In the genomic region with DNA sequence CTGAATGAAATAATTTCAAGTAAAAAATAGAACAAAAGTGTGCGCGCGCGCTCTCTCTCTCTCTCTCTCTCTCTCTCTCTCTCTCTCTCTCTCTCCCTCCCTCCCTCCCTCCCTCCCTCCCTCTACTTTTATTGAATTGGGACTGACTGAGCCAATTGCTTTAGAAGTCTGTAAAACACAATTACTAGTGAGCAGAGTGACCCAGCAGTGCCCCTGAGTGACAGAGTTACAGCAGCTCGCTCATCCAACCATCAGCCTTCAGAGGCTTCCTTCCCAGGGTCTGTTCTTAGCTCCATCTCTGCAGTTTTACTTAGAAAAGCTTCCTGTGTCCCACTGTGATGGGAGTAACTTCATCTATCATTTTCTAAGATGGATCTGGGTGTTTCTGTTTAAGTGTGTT, we compare ENCODE assay signal across 30 mouse cellular contexts.
"Had no signal": no experiment of that assay in that cellular context is flagged by ENCODE, and none has a peak within 500 bp of the region (broad histone marks: within the 10 kb centered on the region; RNA-seq: fewer than 3 reads in every experiment).

No protein-coding gene starts in this region.

- DNase-seq: left cerebral cortex, postnatal 4 days; liver; liver, embryonic 13.5 days; liver, postnatal 0 days; lung, adult 18-20 months; lung, adult 2 months; lung, embryonic 14.5 days; lung, postnatal 10 days; lung, postnatal 14 days; lung, postnatal 36 days; lung, postnatal 4 days had no signal

- H3K36me3 ChIP-seq: limb, embryonic 10.5 days; limb, embryonic 12.5 days; limb, embryonic 13.5 days; limb, embryonic 15.5 days; liver, embryonic 12.5 days; liver, embryonic 13.5 days; liver, embryonic 15.5 days; lung, embryonic 15.5 days; midbrain, embryonic 10.5 days; midbrain, embryonic 12.5 days; midbrain, embryonic 13.5 days; midbrain, embryonic 15.5 days had no signal

- H3K4me1 ChIP-seq: liver, embryonic 12.5 days; liver, embryonic 13.5 days; liver, embryonic 15.5 days; megakaryocyte, embryonic 14.5 days had no signal

- ATAC-seq: liver, embryonic 12.5 days; liver, postnatal 0 days; lung, postnatal 0 days; midbrain, embryonic 13.5 days; midbrain, embryonic 15.5 days; midbrain, embryonic 16.5 days had no signal

- H3K4me3 ChIP-seq: left cerebral cortex, adult 2 months; limb, embryonic 10.5 days; limb, embryonic 12.5 days; limb, embryonic 13.5 days; limb, embryonic 15.5 days; liver, embryonic 12.5 days; liver, embryonic 13.5 days; liver, embryonic 15.5 days; lung, embryonic 15.5 days; megakaryocyte, embryonic 14.5 days; midbrain, embryonic 10.5 days; midbrain, embryonic 12.5 days; midbrain, embryonic 13.5 days; midbrain, embryonic 15.5 days; myocyte had no signal

- H3K27ac ChIP-seq: left cerebral cortex, adult 2 months; limb, embryonic 10.5 days; limb, embryonic 12.5 days; limb, embryonic 13.5 days; limb, embryonic 15.5 days; liver, embryonic 12.5 days; liver, embryonic 13.5 days; liver, embryonic 14.5 days; liver, embryonic 15.5 days; lung, embryonic 15.5 days; macrophage; midbrain, embryonic 10.5 days; midbrain, embryonic 12.5 days; midbrain, embryonic 13.5 days; midbrain, embryonic 15.5 days had no signal

- H3K27me3 ChIP-seq: limb, embryonic 13.5 days; limb, embryonic 15.5 days; liver, embryonic 12.5 days; liver, embryonic 13.5 days; liver, embryonic 15.5 days; lung, embryonic 15.5 days; megakaryocyte, embryonic 14.5 days had no signal

- H3K4me2 ChIP-seq: limb, embryonic 12.5 days; limb, embryonic 13.5 days; limb, embryonic 15.5 days; liver, embryonic 11.5 days; liver, embryonic 12.5 days; liver, embryonic 13.5 days; liver, embryonic 15.5 days; lung, embryonic 14.5 days; lung, embryonic 15.5 days; midbrain, embryonic 12.5 days; midbrain, embryonic 13.5 days; midbrain, embryonic 15.5 days had no signal

- H3K9me3 ChIP-seq: limb, embryonic 10.5 days; limb, embryonic 12.5 days; limb, embryonic 13.5 days; limb, embryonic 15.5 days; liver, embryonic 12.5 days; liver, embryonic 13.5 days; liver, embryonic 15.5 days; lung, embryonic 15.5 days; midbrain, embryonic 10.5 days; midbrain, embryonic 12.5 days; midbrain, embryonic 13.5 days; midbrain, embryonic 15.5 days had no signal

- H3K9ac ChIP-seq: limb, embryonic 12.5 days; limb, embryonic 13.5 days; limb, embryonic 15.5 days; liver, embryonic 12.5 days; liver, embryonic 13.5 days; liver, embryonic 14.5 days; liver, embryonic 15.5 days; liver, postnatal 0 days; lung, embryonic 14.5 days; lung, embryonic 15.5 days; midbrain, embryonic 12.5 days; midbrain, embryonic 13.5 days; midbrain, embryonic 15.5 days had no signal
